Mouse (Mus musculus) cortical plate, adult 2 months (tissue): ENCODE measurements around the gene Smarcc2.

Source experiments
- CTCF ChIP-seq: fragments of 200-500 bp; IDR thresholded peaks from 2 replicates; pipeline ENCODE4 v1.5.1; 2011; ENCODE audit warnings: mild to moderate bottlenecking, control low read depth, low read length; ENCODE audit not compliant: insufficient read depth; ENCODE audit errors: extremely low read depth
- POLR2A ChIP-seq: fragments of 200-500 bp; IDR thresholded peaks from 2 replicates; pipeline ENCODE4 v1.6.1; 2011; ENCODE audit warnings: mild to moderate bottlenecking, low read length, control low read depth; ENCODE audit not compliant: insufficient read depth; ENCODE audit errors: extremely low read depth

- TF ChIP-seq POLR2A (no peak), CTCF (no peak)
Measured at GRCm38 (mm10) chr10:128490232-128490631, 31.2 kb downstream of the Smarcc2 start.
